Mouse (Mus musculus) stomach, postnatal 0 days (tissue): ENCODE data around the gene 1810024B03Rik. TPM values are rescaled to one million over a fixed set of nuclear protein-coding genes. Genes with fewer than 3 reads are reported as not detected.
A peak's percentile ranks its signal among the peaks of the same experiment; 100 is the strongest.

ENCODE experiments used
- ATAC-seq: fragments of 200-750 bp; cut with Nextera tagmentation; 2 replicates; pipeline ENCODE4 v1.8.0; 2017; ENCODE audit not compliant: low FRiP score, low TSS enrichment
- DNase-seq: peaks from one replicate; pipeline ENCODE4 v3.0.0-alpha.2; 2016; ENCODE audit warnings: low spot score
- H3K27ac ChIP-seq: fragments of 300-500 bp; sonication (generic); replicated peaks from 2 replicates; pipeline ENCODE4 v1.5.1; 2014; ENCODE audit warnings: mild to moderate bottlenecking, control low read depth
- H3K27me3 ChIP-seq: fragments of 300-500 bp; sonication (generic); 2 replicates; pipeline ENCODE4 v1.6.1; 2014; ENCODE audit warnings: low read length; ENCODE audit not compliant: control insufficient read depth, insufficient read depth
- H3K36me3 ChIP-seq: fragments of 300-500 bp; sonication (generic); 2 replicates; pipeline ENCODE4 v1.6.1; 2014; ENCODE audit warnings: low read length, mixed read lengths; ENCODE audit not compliant: control insufficient read depth, insufficient read depth
- H3K4me1 ChIP-seq: fragments of 300-500 bp; sonication (generic); replicated peaks from 2 replicates; pipeline ENCODE4 v1.6.1; 2014; ENCODE audit warnings: antibody characterized with exemption; ENCODE audit not compliant: control insufficient read depth, insufficient read depth
- H3K4me2 ChIP-seq: fragments of 300-500 bp; sonication (generic); replicated peaks from 2 replicates; pipeline ENCODE4 v1.6.1; 2014; ENCODE audit warnings: low read depth, mild to moderate bottlenecking, control low read depth, moderate library complexity
- H3K4me3 ChIP-seq: fragments of 300-500 bp; sonication (generic); 2 replicates; pipeline ENCODE4 v1.5.1; 2014; ENCODE audit warnings: low read depth, low read length, control low read depth
- H3K9ac ChIP-seq: fragments of 300-500 bp; sonication (generic); 2 replicates; pipeline ENCODE4 v1.6.1; 2014; ENCODE audit warnings: mild to moderate bottlenecking, low read length, control low read depth, mixed read lengths
- H3K9me3 ChIP-seq: fragments of 300-500 bp; sonication (generic); 2 replicates; pipeline ENCODE4 v1.6.1; 2016; ENCODE audit warnings: low read length; ENCODE audit not compliant: control insufficient read depth
- CTCF ChIP-seq: IDR thresholded peaks from 2 replicates; pipeline ENCODE4 v1.5.1; 2016; ENCODE audit warnings: antibody characterized with exemption, low read depth, mild to moderate bottlenecking, moderate library complexity
- EP300 ChIP-seq: optimal IDR thresholded peaks from 2 replicates; pipeline ENCODE3; 2016; ENCODE audit warnings: antibody characterized with exemption
- WGBS: fragments of 180-500 bp; shearing (Covaris S2); extraction: QIAGEN DNeasy Blood & Tissue Kit; methylation state at CpG from one replicate; pipeline ENCODE4 v1.1.7; 2014; 5-methylcytosine and 5-hydroxymethylcytosine counted together
- polyA plus RNA-seq: library from polyadenylated mRNA; unstranded; fragments of >200 nt; fragmentation: Nextera tagmentation; extraction: Ambion mirVana; gene quantifications from 2 replicates; pipeline ENCODE4 v1.2.1, GENCODE M21; 2015

The 1810024B03Rik gene
- polyA plus RNA-seq, 1 experiment from 2014 or later = 1.7 TPM

- H3K9ac ChIP-seq = no peak overlapping the region
- peak overlapping the region; percentile 0; the same call in 1 of the 2 replicates for H3K27ac ChIP-seq
- no peaks in the 10 kb centered on the region for H3K9me3 ChIP-seq
- DNase-seq (no peak), ATAC-seq (no peak)
- TF ChIP-seq CTCF = no peak
- TF ChIP-seq EP300 = no peak
- H3K36me3 ChIP-seq = peaks cover 8% of the 10 kb centered on the region; the same call in 1 of the 2 replicates
- no peak overlapping the region for H3K4me2 ChIP-seq
- peaks cover 5% of the 10 kb centered on the region; the same call in 1 of the 2 replicates for H3K4me1 ChIP-seq
- 69% methylated on average over 8 of the region's 8 CpGs for WGBS
- H3K27me3 ChIP-seq = no peaks in the 10 kb centered on the region
- no peak overlapping the region for H3K4me3 ChIP-seq
Observed at GRCm38 (mm10) chr2:127139094-127139493, 69.0 kb downstream of the 1810024B03Rik start.

GRCm38 (mm10) chr2:127138449-127138848 lies 69.6 kb downstream of the 1810024B03Rik start:
- WGBS = 49% methylated on average over 4 of the region's 4 CpGs
- H3K9me3 ChIP-seq = no peaks in the 10 kb centered on the region
- peaks cover 8% of the 10 kb centered on the region; the same call in 1 of the 2 replicates for H3K36me3 ChIP-seq
- TF ChIP-seq CTCF = no peak
- no peak for TF ChIP-seq EP300
- H3K4me1 ChIP-seq = peaks cover 5% of the 10 kb centered on the region; the same call in 1 of the 2 replicates
- H3K27me3 ChIP-seq = no peaks in the 10 kb centered on the region
- no peak overlapping the region for H3K4me3 ChIP-seq
- H3K4me2 ChIP-seq = no peak overlapping the region
- peak overlapping the region; percentile 69 for H3K27ac ChIP-seq
- DNase-seq = no peak
- no peak for ATAC-seq
- no peak overlapping the region for H3K9ac ChIP-seq

GRCm38 (mm10) chr2:127137838-127138420 lies 70.2 kb downstream of the 1810024B03Rik start:
- H3K27ac ChIP-seq = peak overlapping the region; percentile 69
- no peak overlapping the region for H3K9ac ChIP-seq
- H3K27me3 ChIP-seq = no peaks in the 10 kb centered on the region
- ATAC-seq (peak; percentile 66), DNase-seq (peak; percentile 52)
- H3K4me3 ChIP-seq = no peak overlapping the region
- peaks cover 5% of the 10 kb centered on the region; the same call in 1 of the 2 replicates for H3K4me1 ChIP-seq
- WGBS = 45% methylated on average over 10 of the region's 10 CpGs
- H3K36me3 ChIP-seq = peaks cover 8% of the 10 kb centered on the region; the same call in 1 of the 2 replicates
- TF ChIP-seq EP300 = no peak
- no peak for TF ChIP-seq CTCF
- 0 out of 2 replicates have a peak overlapping the region, but pooled peaks have one; percentile 5 for H3K4me2 ChIP-seq
- no peaks in the 10 kb centered on the region for H3K9me3 ChIP-seq

- WGBS = 7% methylated on average over 5 of the region's 5 CpGs
- DNase-seq = peak; percentile 82
- Histone ChIP-seq H3K4me3 (no peak overlapping the region), H3K27ac (peak overlapping the region; percentile 69), H3K9me3 (no peaks in the 10 kb centered on the region), H3K4me2 (no peak overlapping the region), H3K36me3 (peaks cover 8% of the 10 kb centered on the region; the same call in 1 of the 2 replicates), H3K27me3 (no peaks in the 10 kb centered on the region), H3K9ac (no peak overlapping the region), H3K4me1 (0 out of 2 replicates have a peak, but pooled peaks cover 2% of the 10 kb centered on the region)
- peak; percentile 72 for ATAC-seq
- TF ChIP-seq EP300 (no peak), CTCF (no peak)
Observed at GRCm38 (mm10) chr2:127136979-127137378, 71.1 kb downstream of the 1810024B03Rik start.

Other genes with a start within 250 kb of the 1810024B03Rik start
- gene Ap4e1, start 199.6 kb downstream of the 1810024B03Rik start, polyA plus RNA-seq = 3.6 and 3.9 TPM in 2 replicates
- 46.2 and 47.8 TPM in 2 replicates for gene Blvra, start 137.6 kb downstream of the 1810024B03Rik start, polyA plus RNA-seq
- 14.5 and 18.3 TPM in 2 replicates for gene Ncaph, start 74.3 kb downstream of the 1810024B03Rik start, polyA plus RNA-seq
- 16.9 and 18.3 TPM in 2 replicates for gene Itpripl1, start 64.8 kb downstream of the 1810024B03Rik start, polyA plus RNA-seq
- gene Snrnp200, start 106 bp upstream of the 1810024B03Rik start, polyA plus RNA-seq = 13.8 and 16.9 TPM in 2 replicates
- 41.6 and 42.0 TPM in 2 replicates for gene Ciao1, start 39.5 kb upstream of the 1810024B03Rik start, polyA plus RNA-seq
- gene Tmem127, start 39.6 kb upstream of the 1810024B03Rik start, polyA plus RNA-seq = 27.0 and 27.1 TPM in 2 replicates
- gene Stard7, start 61.9 kb upstream of the 1810024B03Rik start, polyA plus RNA-seq = 57.3 and 62.7 TPM in 2 replicates
- gene Dusp2, start 127.9 kb upstream of the 1810024B03Rik start, polyA plus RNA-seq = 2.6 and 3.2 TPM in 2 replicates
- not detected in 2 replicates for gene Astl, start 130.4 kb upstream of the 1810024B03Rik start, polyA plus RNA-seq
- gene Adra2b, start 154.9 kb upstream of the 1810024B03Rik start, polyA plus RNA-seq = 0.36 and 0.57 TPM in 2 replicates
- gene Gpat2, start 216.9 kb upstream of the 1810024B03Rik start, polyA plus RNA-seq = 0.34 TPM in 2 replicates
- 27.3 and 30.9 TPM in 2 replicates for gene Fahd2a, start 236.3 kb upstream of the 1810024B03Rik start, polyA plus RNA-seq